Mouse (Mus musculus) pancreas, adult 10 weeks (tissue): ENCODE data around the gene Samd11. TPM values are rescaled to one million over a fixed set of nuclear protein-coding genes. Genes with fewer than 3 reads are reported as not detected.

Source experiments
- polyA plus RNA-seq: library from polyadenylated mRNA; stranded (reverse); fragments of 350-450 nt; fragmentation: Illumina TruSeq; extraction: RNeasy Lipid Tissue Mini Kit (QIAGEN cat#74804); gene quantifications from one replicate; pipeline ENCODE4 v1.2.3, GENCODE M21; 2015; ENCODE audit warnings: low read depth, low replicate concordance; ENCODE audit not compliant: insufficient read depth

The Samd11 gene
- not detected for polyA plus RNA-seq

GRCm38 (mm10) chr4:156255078-156255839 is at the start of gene Samd11:
Gene Samd11, minus strand, starts transcription at chr4:156255657.

GRCm38 (mm10) chr4:156235808-156236533 is 19.5 kb downstream of the Samd11 start, which contains the start of gene Noc2l:
Gene Noc2l, plus strand, starts transcription at chr4:156236010.

GRCm38 (mm10) chr4:156234701-156235213 is 20.7 kb downstream of the Samd11 start, which contains the start of gene Plekhn1:
Gene Plekhn1, minus strand, starts transcription at chr4:156234857.

GRCm38 (mm10) chr4:156215649-156216048 is 39.8 kb downstream of the Samd11 start, which contains the start of gene Perm1:
Gene Perm1, plus strand, starts transcription at chr4:156215868.

DNA sequence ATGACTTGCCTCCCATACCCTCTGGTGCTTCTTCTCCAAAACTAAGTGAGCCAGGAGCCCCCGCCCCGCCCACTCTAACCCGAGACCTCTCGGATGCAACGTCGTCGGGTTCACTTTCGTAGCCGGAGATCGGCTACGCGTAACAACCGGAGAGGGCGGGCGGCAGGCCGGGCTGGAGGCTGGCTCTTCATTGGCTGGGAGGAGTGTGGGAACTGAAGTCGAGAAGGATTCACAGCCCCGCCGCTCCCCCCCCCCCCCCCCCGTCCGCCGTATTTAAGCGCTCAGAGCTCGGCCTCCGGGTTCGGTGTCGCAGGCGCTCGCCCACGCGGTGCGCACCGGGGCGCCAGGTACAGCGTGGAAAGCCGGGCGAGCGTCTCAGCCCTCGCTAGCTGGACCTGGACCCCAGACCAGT is 52.5 kb downstream of the Samd11 start, which contains the start of gene AW011738:
Gene AW011738, plus strand, starts transcription at position 304 of the 412 bp plus-strand sequence.

DNA sequence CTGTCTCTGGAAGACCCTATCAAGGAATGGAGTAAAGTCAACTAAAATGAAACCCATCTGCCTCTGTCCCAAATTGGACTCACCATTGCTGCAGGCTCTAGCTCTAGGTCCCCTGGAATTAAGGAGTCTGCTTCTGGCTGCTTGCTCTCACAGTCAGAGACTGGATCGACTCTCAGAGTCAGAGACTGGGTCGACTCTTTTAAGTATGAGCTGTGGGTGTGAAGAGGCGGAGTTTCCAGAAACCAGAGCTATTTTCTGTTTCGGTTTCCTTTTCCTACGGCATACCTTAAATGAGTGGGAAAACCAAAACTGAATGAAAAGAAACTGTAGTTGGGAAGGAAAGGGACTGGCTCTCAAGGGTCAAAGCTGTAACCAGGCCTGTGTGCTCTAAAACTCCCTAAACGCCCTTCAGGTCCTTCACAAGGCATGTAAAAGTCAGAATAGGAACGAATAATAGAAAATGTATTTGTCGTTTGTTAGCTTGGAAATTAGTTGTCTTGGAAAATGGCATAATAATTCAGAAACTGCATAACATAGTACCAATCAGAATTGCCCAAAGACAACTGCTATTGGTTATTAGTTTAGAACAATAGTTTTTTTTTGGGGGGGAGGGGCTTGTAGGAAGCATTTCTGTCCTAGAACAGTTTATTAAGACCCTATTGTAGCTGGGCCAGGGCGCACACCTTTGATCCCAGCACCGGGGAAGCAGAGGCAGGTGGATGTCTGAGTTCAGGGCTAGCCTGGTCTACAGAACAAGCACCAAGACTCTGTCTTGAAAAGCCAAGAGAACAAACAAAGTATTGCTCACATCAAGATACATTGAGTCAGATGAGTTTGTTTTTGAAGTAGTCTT is 54.6 kb downstream of the Samd11 start, which contains the start of gene Isg15:
Gene Isg15, minus strand, starts transcription at position 196 of the 853 bp plus-strand sequence.

DNA sequence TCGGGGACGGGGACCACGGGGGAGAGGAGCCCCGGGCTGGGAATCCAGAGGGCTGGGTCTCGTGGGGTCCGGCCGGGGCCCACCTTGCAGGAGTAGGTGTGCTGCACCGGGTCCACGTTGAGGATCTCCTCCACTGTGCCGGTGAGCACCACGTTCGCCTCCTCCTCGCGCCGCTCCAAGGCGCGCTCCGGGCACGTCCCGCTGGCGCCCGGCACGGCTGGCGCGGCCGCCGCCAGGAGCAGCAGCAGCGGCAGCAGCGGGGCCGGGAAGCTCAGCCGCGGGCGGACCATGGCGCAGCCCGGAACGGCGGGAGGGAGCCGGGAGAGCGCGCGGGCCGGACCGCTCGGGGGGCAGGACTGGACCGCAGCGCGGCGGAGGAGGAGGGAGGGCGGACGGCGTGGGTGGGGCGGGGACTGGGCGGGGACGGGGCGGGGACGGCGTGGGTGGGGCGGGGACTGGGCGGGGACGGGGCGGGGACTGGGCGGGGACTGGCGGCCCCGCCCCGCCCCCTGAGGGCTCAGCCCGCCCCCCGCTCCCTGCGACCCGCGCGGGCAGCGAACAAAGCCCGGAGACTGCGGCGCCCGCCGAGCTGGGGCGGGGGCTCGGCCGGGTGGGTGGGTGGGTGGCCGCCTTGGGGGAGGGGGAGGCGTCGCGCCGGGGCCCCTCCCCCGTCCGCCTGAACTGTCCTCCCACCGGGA is 58.2 kb downstream of the Samd11 start, which contains the start of gene Agrn:
Gene Agrn, minus strand, starts transcription at position 358 of the 698 bp plus-strand sequence.

Other genes starting within 250 kb of the Samd11 start
- gene Tnfrsf4, start 241.8 kb downstream of the Samd11 start, polyA plus RNA-seq, result not detected
- not detected for gene Tnfrsf18, start 229.5 kb downstream of the Samd11 start, polyA plus RNA-seq
- 5.0 TPM for gene Ttll10, start 196.2 kb downstream of the Samd11 start, polyA plus RNA-seq
- 3.1 TPM for gene 9430015G10Rik, start 145.7 kb downstream of the Samd11 start, polyA plus RNA-seq
- not detected for gene Rnf223, start 125.1 kb downstream of the Samd11 start, polyA plus RNA-seq
- 39.4 TPM for gene Agrn, start 58.2 kb downstream of the Samd11 start, polyA plus RNA-seq
- 5.8 TPM for gene Isg15, start 54.8 kb downstream of the Samd11 start, polyA plus RNA-seq
- 0.74 TPM for gene AW011738, start 52.4 kb downstream of the Samd11 start, polyA plus RNA-seq
- not detected for gene Perm1, start 39.8 kb downstream of the Samd11 start, polyA plus RNA-seq
- gene Plekhn1, start 20.8 kb downstream of the Samd11 start, polyA plus RNA-seq, result 13.6 TPM
- gene Noc2l, start 19.6 kb downstream of the Samd11 start, polyA plus RNA-seq, result 19.6 TPM
- not detected for gene Vmn2r-ps159, start 75.4 kb upstream of the Samd11 start, polyA plus RNA-seq